Mouse (Mus musculus) limb, embryonic 10.5 days (tissue): ENCODE data around the gene Arg2. TPM values are rescaled to one million over a fixed set of nuclear protein-coding genes. Genes with fewer than 3 reads are reported as not detected.

Experiments
- DNase-seq: peaks from one replicate; pipeline ENCODE4 v3.0.0-alpha.2; 2017; ENCODE audit warnings: low spot score
- H3K27ac ChIP-seq: fragments of 300-500 bp; sonication (generic); 2 replicates; pipeline ENCODE4 v1.5.1; 2016; ENCODE audit warnings: mild to moderate bottlenecking
- H3K27me3 ChIP-seq: fragments of 300-500 bp; sonication (generic); 2 replicates; pipeline ENCODE4 v1.6.1; 2016; ENCODE audit warnings: low read depth, mild to moderate bottlenecking; ENCODE audit not compliant: poor library complexity, severe bottlenecking
- H3K36me3 ChIP-seq: fragments of 300-500 bp; sonication (generic); 2 replicates; pipeline ENCODE4 v1.6.1; 2016; ENCODE audit warnings: mild to moderate bottlenecking, moderate library complexity
- H3K4me1 ChIP-seq: fragments of 300-500 bp; sonication (generic); 2 replicates; pipeline ENCODE4 v1.6.1; 2016
- H3K4me3 ChIP-seq: fragments of 300-500 bp; sonication (generic); 2 replicates; pipeline ENCODE4 v1.5.1; 2016; ENCODE audit warnings: mild to moderate bottlenecking, moderate library complexity
- H3K9me3 ChIP-seq: fragments of 300-500 bp; sonication (generic); replicated peaks from 2 replicates; pipeline ENCODE4 v1.6.1; 2016; ENCODE audit warnings: mild to moderate bottlenecking
- WGBS: fragments of 180-500 bp; shearing (Covaris S2); methylation state at CpG from one replicate; pipeline ENCODE4 v1.1.7; 2016; 5-methylcytosine and 5-hydroxymethylcytosine counted together
- polyA plus RNA-seq: library from polyadenylated mRNA; unstranded; fragments of >200 nt; fragmentation: Nextera tagmentation; extraction: Ambion mirVana; gene quantifications from 2 replicates; pipeline ENCODE4 v1.2.1, GENCODE M21; 2016

Arg2 gene
- polyA plus RNA-seq, 1 experiment from 2014 or later = 0.26 TPM

DNA sequence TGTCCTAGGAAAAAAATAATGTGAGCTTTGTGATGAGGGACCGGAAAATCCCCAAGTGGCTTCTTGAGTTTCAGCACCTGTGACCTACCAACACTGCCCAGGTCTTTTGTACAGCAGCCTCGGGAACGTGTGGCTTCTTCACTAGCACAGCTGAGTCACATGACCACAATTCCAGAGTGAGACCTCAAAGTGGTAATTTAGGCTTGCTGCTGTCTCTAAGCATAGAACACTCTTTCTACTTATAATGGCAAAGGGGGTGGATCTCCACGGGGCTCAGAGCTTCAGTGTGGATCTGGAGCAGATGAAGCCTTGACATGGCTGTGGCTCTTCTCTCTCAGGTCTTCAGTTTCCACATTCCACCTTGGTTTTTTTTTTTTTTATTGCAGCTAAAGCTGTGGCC lies 4.5 kb downstream of the Arg2 start:
- Histone ChIP-seq H3K4me3 (no peak overlapping the region), H3K27me3 (peaks cover 52% of the 10 kb centered on the region), H3K27ac (no peak overlapping the region), H3K9me3 (no peaks in the 10 kb centered on the region), H3K4me1 (peaks cover 12% of the 10 kb centered on the region), H3K36me3 (no peaks in the 10 kb centered on the region)
- DNase-seq = no peak
- WGBS = 52% methylated on average over 4 of the region's 4 CpGs

- H3K4me3 ChIP-seq = no peak overlapping the region
- no peaks in the 10 kb centered on the region for H3K4me1 ChIP-seq
- H3K27me3 ChIP-seq = peaks cover 33% of the 10 kb centered on the region
- no peaks in the 10 kb centered on the region for H3K9me3 ChIP-seq
- no peak overlapping the region for H3K27ac ChIP-seq
- H3K36me3 ChIP-seq = no peaks in the 10 kb centered on the region
- no peak for DNase-seq
- WGBS = 82% methylated on average over 7 of the region's 7 CpGs
Measured at GRCm38 (mm10) chr12:79136949-79137348, 6.4 kb downstream of the Arg2 start.

- Histone ChIP-seq H3K27me3 (0 out of 2 replicates have a peak, but pooled peaks cover 13% of the 10 kb centered on the region), H3K4me1 (no peaks in the 10 kb centered on the region), H3K9me3 (no peaks in the 10 kb centered on the region), H3K4me3 (no peak overlapping the region), H3K27ac (no peak overlapping the region), H3K36me3 (no peaks in the 10 kb centered on the region)
- no peak for DNase-seq
Measured at GRCm38 (mm10) chr12:79138999-79139398, 8.4 kb downstream of the Arg2 start.

DNA sequence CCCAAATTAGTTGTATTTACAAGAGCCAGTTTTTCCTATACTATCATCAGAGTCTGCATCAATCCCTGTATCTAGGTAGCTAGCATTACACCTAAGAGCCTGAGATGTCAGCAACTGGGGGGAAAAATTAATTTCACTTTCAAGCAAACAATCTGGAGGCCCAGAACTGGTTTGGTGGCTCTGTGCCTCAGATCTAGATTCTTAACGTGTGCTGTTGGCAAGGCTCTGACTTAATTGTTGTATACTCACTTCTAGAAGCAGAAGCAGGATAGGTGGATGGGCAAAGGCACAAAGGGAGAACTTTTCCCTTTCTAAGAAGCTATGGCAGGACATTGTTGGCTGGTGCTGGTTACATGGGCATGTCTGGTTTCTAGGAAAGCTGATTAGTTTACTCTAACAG lies 8.8 kb downstream of the Arg2 start:
- Histone ChIP-seq H3K4me3 (no peak overlapping the region), H3K36me3 (no peaks in the 10 kb centered on the region), H3K9me3 (no peaks in the 10 kb centered on the region), H3K27ac (no peak overlapping the region), H3K4me1 (no peaks in the 10 kb centered on the region), H3K27me3 (0 out of 2 replicates have a peak, but pooled peaks cover 9% of the 10 kb centered on the region)
- DNase-seq = no peak
- 75% methylated on average over 1 of the region's 1 CpGs for WGBS

DNA sequence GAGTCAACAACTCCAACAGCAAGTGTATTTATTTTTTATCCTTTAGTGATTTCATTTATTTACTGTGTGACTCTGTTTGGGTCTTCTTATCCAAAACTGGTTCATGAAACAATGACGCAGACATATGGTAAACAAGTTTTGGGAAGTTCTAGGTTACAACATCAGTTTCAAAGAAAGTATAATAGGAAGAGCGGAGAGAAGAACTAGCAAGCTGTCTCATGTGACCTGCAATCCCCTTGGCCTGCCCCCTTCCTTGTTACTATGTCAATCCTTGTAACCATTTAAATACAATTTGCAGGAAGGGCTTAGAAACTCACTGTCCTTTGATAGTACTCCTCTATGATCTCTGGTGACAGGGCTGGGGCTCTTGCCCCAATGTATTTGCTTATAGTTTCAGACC lies 10.2 kb downstream of the Arg2 start:
- Histone ChIP-seq H3K4me1 (no peaks in the 10 kb centered on the region), H3K4me3 (no peak overlapping the region), H3K27me3 (no peaks in the 10 kb centered on the region), H3K27ac (no peak overlapping the region), H3K9me3 (no peaks in the 10 kb centered on the region), H3K36me3 (no peaks in the 10 kb centered on the region)
- DNase-seq = no peak
- 91% methylated on average over 2 of the region's 2 CpGs for WGBS

GRCm38 (mm10) chr12:79141384-79141783 lies 10.8 kb downstream of the Arg2 start:
- DNase-seq = no peak
- Histone ChIP-seq H3K9me3 (no peaks in the 10 kb centered on the region), H3K4me3 (no peak overlapping the region), H3K36me3 (no peaks in the 10 kb centered on the region), H3K27me3 (no peaks in the 10 kb centered on the region), H3K4me1 (no peaks in the 10 kb centered on the region), H3K27ac (no peak overlapping the region)

GRCm38 (mm10) chr12:79149653-79150052 lies 19.1 kb downstream of the Arg2 start:
- no peak overlapping the region for H3K4me3 ChIP-seq
- no peaks in the 10 kb centered on the region for H3K27me3 ChIP-seq
- H3K36me3 ChIP-seq = peaks cover 11% of the 10 kb centered on the region
- no peaks in the 10 kb centered on the region for H3K4me1 ChIP-seq
- H3K27ac ChIP-seq = no peak overlapping the region
- H3K9me3 ChIP-seq = no peaks in the 10 kb centered on the region
- DNase-seq = no peak
- WGBS = 94% methylated on average over 6 of the region's 6 CpGs

DNA sequence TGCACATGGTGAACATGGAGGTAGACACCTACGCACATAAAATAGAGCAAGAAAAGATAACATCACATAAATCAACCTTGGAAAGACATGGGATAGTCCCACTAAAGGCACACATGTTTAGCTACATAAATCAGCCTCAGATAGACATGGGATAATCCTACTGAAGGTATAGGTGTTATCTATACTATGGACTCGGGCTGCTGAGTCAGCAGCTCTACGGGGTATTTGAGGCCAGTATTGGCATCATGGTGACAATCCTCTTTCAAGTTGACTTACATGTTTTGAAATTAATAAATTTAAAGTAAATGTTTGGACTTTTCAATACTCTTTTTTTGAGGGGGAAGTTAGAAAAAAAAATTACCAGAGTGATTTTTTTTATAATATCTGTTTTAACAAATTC lies 32.3 kb downstream of the Arg2 start:
- no peak for DNase-seq
- 93% methylated on average over 3 of the region's 3 CpGs for WGBS
- H3K4me1 ChIP-seq = no peaks in the 10 kb centered on the region
- no peaks in the 10 kb centered on the region for H3K27me3 ChIP-seq
- H3K4me3 ChIP-seq = no peak overlapping the region
- peaks cover 74% of the 10 kb centered on the region for H3K36me3 ChIP-seq
- H3K9me3 ChIP-seq = no peaks in the 10 kb centered on the region
- no peak overlapping the region for H3K27ac ChIP-seq

GRCm38 (mm10) chr12:79169173-79169572 lies 38.6 kb downstream of the Arg2 start:
- Histone ChIP-seq H3K27me3 (no peaks in the 10 kb centered on the region), H3K36me3 (peaks cover 13% of the 10 kb centered on the region)
- DNase-seq = no peak

DNA sequence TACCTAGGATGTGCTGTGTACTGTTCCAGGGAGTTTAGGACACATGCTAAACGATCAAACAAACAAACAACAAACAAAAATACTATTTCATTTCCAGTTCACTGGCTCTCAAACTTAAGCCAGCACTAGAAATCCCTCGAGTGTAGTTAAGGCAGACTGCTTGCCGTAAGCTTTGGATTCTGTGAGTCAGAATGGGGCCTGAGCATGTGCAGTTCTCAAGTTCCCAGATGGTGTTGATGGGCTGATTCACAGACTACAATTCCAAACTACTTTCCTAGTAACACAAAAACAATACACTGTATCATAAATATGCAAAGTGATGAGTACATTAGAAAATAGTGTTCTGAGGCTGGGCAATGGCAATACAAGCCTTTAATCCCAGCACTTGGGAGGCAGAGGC lies 39.8 kb downstream of the Arg2 start:
- 84% methylated on average over 3 of the region's 3 CpGs for WGBS
- Histone ChIP-seq H3K4me3 (no peak overlapping the region), H3K27ac (no peak overlapping the region), H3K36me3 (peaks cover 16% of the 10 kb centered on the region), H3K4me1 (peaks cover 8% of the 10 kb centered on the region), H3K27me3 (no peaks in the 10 kb centered on the region), H3K9me3 (no peaks in the 10 kb centered on the region)
- no peak for DNase-seq

More at GRCm38 (mm10) chr12:79169173-79169572, 38.6 kb downstream of the Arg2 start:
- H3K4me3 ChIP-seq = no peak overlapping the region
- H3K4me1 ChIP-seq = peaks cover 8% of the 10 kb centered on the region
- no peak overlapping the region for H3K27ac ChIP-seq
- no peaks in the 10 kb centered on the region for H3K9me3 ChIP-seq

DNA sequence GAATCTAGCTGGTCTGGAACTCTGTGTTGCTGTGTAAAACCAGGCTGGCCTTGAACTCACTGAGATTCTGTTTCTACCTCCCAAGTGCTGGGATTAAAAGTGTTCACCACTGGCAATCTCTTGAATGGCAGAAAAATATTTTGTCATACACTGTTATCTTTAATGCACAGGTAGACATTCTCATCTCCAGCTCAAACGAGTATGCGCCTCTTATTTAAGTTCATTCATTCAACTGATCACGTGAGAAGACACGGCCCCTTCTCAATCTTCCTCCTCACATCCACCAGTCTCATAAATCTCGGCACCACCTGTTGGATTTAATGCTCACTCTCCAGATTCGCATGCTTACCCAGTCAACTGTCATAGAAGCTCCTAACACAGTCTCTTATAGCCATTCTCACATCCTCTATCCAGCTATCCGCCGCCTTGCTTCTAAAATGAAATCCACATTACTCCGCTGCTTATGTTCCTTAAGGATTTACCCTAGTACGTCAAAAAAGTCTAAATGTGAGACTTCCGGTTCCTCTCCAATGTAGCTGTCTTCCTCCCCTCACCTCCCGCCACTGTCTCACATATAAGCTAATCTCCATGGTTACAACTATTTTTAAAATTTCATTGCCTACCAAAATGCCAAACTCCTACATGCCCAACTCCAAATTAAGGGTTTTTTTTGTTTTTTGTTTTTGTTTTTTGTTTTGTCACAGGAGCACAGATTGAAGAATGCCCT lies 40.9 kb downstream of the Arg2 start:
- H3K27ac ChIP-seq = peak overlapping the region; percentile 100
- no peaks in the 10 kb centered on the region for H3K9me3 ChIP-seq
- peaks cover 8% of the 10 kb centered on the region for H3K4me1 ChIP-seq
- H3K36me3 ChIP-seq = peaks cover 21% of the 10 kb centered on the region
- DNase-seq = no peak
- WGBS = 44% methylated on average over 12 of the region's 12 CpGs
- no peaks in the 10 kb centered on the region for H3K27me3 ChIP-seq
- H3K4me3 ChIP-seq = peak overlapping the region; percentile 85

- peak within 1 kb of the TSS; percentile 85 for H3K4me3 ChIP-seq
- WGBS = under 1% methylated on average over 73 of the region's 73 CpGs
- H3K27ac ChIP-seq = peak within 1 kb of the TSS; percentile 100
- H3K36me3 ChIP-seq = peaks cover 28% of the 10 kb centered on the region
- peak; percentile 90 for DNase-seq
- H3K9me3 ChIP-seq = no peaks in the 10 kb centered on the region
- no peaks in the 10 kb centered on the region for H3K27me3 ChIP-seq
- H3K4me1 ChIP-seq = peaks cover 8% of the 10 kb centered on the region
Measured at GRCm38 (mm10) chr12:79172019-79172941, 41.7 kb downstream of the Arg2 start, which contains the start of gene Vti1b. Vti1b (minus strand) TSS chr12:79172667.

GRCm38 (mm10) chr12:79173721-79174120 lies 43.1 kb downstream of the Arg2 start:
- H3K4me1 ChIP-seq = peaks cover 8% of the 10 kb centered on the region
- peaks cover 36% of the 10 kb centered on the region for H3K36me3 ChIP-seq
- WGBS = 89% methylated on average over 5 of the region's 5 CpGs
- no peak for DNase-seq
- H3K27me3 ChIP-seq = no peaks in the 10 kb centered on the region
- no peaks in the 10 kb centered on the region for H3K9me3 ChIP-seq
- H3K27ac ChIP-seq = no peak overlapping the region
- H3K4me3 ChIP-seq = no peak overlapping the region
